Mouse (Mus musculus): ENCODE measurements around the gene Hikeshi.
A peak's percentile ranks its signal among the peaks of the same experiment; 100 is the strongest.

The Hikeshi gene

DNA sequence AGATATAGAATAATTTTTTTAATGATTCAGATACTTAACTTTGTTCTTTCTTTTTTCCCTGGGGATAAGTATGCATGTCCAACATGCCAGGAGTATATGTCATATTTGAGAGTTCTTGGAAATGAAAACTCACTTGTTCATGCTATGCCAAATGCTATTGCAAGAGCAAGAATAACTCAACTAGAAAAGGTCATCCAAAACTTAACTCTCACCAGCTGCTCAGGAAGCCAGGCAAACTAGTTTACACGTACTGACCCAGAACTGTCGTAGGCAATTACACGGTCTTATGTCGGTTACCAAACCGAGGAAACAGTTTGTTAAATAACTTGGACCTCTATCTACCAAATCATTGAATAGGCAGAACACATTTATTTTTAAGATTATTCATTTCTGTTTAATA, 24.3 kb downstream of the Hikeshi start:
- DNase-seq (ENCODE audit: low read depth in 2 of 2, low spot score in 2 of 2), result no peak

DNA sequence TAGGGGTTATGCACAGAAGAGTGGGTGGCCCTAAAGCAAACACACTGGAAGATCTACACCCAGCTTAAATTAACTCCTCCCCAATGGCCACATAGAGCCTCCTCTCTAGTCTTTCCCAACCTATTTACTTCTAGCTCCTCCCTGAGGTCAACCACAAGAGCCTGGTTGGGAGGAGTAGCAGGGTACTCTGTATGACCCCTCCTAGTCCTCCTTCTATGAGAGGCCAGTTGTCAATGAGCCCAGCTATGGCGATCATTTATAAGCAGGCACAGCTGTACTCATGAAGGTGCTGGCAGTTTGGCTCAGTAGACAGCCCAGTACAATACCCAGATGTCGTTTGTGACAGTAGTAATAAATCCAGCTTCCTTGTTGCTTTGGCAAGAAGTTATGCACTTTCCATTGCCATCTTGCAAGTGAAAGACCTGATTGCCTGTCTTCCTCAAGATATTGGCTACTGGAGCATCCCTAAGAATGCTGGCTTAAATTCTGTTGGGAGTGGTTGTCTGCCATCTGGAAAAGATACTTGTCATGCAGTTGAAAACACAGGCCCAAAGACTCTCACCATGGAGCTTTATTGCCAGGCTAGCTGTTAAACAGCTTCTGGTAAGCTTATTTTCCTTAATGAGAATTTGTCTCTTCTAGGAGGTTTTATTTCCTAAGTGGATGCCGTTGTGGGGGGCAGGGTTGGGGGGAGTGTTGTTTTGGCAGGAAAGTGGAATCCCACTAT, 27.4 kb downstream of the Hikeshi start:
- no peak for DNase-seq (ENCODE audit: low read depth in 2 of 2, low spot score in 2 of 2)

DNA sequence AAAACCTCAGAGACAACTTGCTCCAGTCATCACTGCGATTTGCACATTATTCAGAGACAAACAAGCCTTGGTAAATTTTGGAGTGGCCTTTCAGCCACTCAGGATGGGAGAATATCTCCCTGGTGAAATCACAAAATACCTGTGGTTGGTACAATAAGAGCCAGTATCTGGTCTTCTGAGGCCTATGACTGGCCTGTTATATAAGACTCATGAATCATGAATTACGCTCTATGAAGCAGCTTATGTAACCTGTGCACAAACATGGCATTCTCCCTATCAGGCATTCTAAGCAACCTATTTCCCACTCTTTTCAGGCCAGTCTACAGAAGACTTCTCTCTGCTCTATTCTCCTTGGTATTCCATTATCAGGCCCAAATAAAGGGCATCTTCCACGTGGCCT, 28.6 kb downstream of the Hikeshi start:
- no peak for DNase-seq (ENCODE audit: low read depth in 2 of 2, low spot score in 2 of 2)

DNA sequence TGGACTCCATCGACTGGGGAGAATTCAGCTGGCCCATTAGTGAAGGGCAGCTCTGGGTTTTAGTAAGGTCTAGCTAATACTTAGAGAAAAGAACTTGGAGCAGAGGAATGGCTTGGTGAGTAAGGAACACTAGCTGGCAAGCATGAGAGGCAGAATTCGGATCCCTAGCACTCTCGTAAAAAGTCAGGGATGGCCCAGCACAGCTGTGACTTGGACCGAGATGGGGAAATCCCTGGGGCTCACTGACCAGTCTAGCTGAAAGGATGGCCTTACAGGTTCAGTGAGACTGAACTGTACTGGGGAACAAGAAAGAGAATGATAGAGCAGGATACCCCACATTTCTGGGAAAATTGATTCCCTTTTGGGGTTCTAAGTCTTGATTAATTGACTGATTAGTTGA, 31.3 kb downstream of the Hikeshi start:
- DNase-seq (ENCODE audit: low read depth in 2 of 2, low spot score in 2 of 2), result no peak

DNA sequence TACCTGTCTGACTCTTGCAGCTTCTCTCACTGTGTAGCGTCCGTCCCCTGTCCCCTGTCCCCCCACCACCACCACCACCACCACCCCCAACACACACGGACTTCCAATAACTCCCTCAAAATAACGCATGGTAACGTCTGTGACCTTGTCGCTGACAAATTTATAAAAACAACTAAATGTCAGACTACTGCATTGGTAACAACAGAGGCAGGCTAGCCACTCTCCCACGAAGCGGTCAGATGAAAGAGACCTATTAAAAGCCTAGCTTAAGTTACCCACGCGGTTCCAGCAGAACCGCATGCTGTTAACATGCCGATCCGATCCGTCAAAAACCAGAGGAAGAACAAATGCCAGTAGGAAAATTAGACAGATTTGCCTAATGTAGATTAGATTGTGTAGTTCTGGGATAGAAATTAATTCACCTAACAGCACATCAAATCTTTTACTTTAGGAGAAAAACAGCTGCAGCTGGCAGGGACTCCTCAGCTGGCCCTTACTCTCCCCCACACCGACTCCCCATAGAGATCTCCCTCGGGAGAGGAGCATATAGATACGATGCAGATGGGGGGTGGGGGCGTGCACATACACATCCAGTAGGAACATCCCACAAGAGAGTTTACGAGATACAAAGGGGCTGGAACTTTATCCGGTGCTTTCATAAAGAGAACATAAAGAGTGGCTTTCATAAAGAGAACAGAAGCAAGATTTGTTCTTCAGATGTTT, 31.9 kb downstream of the Hikeshi start:
- DNase-seq (ENCODE audit: low read depth in 2 of 2, low spot score in 2 of 2), result no peak

DNA sequence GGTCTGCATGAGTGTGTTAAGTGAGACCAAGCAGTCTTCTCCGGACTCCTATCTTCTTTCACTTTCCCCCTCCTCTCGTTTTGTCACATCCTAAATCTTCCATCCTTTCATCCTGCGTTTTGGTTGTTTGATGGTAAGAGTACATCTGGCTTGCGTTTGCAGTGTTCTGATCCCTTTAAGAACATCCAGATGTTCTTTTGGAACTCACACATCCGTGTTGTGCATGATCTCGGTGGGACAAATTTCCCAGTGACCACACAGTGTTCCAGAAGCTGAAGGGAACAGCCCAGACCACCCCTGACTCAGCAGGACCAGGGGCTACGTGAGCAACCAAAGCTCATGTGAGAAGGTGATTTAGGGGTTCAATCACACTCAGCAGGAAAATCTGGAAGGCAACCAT, 32.6 kb downstream of the Hikeshi start:
- no peak for DNase-seq (ENCODE audit: low read depth in 2 of 2, low spot score in 2 of 2)

DNA sequence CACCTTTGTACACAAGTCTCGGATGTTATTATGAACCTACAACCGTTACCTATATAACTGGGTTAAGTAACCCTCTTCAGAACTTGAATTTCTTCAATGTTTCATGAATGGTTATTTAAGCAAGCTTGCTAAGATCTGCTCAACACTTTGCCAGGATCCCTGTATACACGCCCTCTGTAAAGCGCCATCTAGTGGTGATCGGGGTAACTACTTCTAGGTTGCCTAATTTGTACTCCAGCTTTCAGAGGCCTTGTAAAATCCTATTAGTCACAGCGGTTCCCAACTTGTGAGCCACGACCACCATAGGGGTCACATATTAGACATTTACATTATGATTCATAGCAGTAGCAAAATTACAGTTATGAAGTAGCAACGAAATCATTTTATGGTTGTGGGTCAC, 33.1 kb downstream of the Hikeshi start:
- peak; percentile 58 to 59 for DNase-seq (ENCODE audit: low read depth in 2 of 2, low spot score in 2 of 2)

DNA sequence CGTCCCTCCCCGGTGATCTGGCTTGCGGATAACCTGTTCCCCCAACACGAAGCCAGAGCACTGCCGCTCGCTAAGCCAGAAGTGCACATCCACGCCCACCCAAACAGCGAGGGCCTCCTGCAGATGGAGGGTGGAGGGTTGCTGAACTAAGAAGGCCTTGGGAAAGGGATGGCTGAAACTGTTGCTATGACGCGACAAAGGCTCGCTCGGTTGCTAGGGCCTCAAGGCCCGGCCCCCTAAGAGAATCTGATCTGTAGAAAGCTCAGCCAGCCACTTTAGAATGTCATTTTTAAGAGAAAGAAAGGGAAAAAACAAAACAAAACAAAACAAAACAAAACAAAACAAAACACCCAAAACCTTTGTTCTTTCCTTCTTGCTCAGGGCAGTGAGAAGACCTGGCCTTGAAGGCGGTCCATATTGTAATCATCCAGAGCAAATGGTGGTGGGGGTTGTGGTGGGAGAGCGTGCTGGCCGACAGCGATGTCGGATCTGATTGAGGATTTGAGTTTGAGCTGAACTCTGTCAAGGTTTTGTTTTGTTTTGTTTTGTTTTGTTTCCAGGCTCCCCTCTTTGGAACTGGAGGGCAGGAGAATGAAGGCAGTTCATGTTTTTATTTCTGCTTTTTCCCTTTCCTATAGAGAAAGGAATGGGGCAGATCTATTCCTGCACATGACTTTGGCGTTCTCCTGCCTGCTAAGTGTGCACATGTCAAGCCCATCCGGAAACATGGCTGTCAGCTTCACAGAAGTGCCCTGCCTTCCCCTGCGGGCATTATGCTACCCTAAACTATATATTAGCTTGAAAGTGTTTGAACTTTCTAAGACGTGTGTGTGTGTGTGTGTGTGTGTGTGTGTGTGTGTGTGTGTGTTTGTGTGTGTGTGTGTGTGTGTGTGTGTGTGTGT, 37.3 kb downstream of the Hikeshi start, which contains the start of gene Ccdc81:
Gene Ccdc81, minus strand, starts transcription at position 188 of the 902 bp plus-strand sequence.
- no peak for DNase-seq (ENCODE audit: low read depth in 2 of 2, low spot score in 2 of 2)

DNA sequence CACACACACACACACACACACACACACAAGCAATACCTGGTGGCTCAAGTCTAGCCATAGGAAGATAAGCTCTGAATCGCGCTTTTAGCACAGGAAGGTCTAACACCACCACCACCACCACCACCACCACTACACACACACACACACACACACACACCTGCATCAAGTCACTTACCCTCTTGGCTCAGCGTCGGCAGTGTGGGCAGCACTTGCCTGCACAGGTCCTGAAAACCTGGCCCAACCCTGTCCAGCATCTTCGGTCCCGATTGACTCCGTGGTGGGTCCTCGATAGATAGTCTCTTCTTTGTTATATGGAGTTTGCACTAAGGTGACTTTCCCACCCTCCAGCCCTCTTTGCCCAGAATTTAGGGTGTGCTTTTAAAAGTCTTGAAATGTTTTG, 38.0 kb downstream of the Hikeshi start:
- DNase-seq (ENCODE audit: low read depth in 2 of 2, low spot score in 2 of 2), result no peak

DNA sequence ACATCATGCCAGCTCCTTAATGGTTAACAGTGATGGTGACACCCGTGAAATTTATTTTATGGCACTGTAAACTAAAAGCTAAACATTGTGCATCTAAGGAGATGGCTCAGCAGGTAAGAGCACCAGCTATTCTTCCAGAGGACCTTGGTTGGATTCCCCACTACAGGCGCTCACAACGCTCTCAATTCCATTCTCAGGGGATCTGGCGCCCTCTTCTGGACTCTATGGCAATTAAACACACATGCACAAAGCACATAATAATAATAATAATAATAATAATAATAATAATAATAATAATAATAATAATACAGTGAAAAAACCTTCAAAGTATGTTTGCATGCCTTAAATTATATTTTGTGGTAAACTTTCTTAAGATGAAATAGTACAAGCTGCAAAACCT, 49.1 kb downstream of the Hikeshi start:
- DNase-seq (ENCODE audit: low read depth in 2 of 2, low spot score in 2 of 2), result no peak

DNA sequence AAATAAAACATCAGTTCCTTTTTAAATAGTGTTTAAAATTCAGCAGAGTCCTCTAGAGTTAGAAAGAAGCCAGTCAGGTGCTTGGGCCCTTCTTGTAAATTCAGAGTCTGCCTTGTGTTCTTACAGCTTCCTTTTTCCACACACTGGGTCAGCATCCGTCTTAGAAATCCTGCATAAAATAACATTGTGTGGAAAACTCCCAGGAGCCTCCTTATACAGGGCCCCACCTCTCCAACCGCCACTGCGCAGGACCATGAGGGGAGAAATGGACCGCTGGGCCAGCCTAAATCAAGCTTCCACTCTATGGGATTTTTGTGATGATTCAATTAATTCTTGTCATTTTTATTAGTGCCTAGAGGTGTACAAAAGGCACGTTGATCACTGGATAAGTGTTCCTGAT, 49.6 kb downstream of the Hikeshi start:
- no peak for DNase-seq (ENCODE audit: low read depth in 2 of 2, low spot score in 2 of 2)

DNA sequence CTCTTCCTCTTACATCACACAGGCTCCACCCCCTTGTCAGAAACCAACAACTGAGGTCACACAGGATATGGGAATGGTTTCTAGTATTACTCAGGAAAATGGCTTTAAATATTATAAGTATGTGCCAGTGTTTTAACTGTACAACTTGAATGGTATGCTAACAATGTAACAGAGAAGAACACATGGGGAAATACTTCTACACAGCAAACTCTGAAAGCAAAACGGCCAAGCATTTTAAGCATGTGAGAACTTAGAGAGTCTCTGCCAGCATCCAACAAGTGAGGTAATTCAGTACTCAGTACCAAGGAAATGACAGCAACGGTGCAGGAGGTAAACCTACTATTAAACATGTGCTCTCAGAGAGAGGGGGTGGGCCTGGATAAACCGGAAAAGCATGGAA, 56.5 kb downstream of the Hikeshi start:
- DNase-seq (ENCODE audit: low read depth in 2 of 2, low spot score in 2 of 2), result no peak

DNA sequence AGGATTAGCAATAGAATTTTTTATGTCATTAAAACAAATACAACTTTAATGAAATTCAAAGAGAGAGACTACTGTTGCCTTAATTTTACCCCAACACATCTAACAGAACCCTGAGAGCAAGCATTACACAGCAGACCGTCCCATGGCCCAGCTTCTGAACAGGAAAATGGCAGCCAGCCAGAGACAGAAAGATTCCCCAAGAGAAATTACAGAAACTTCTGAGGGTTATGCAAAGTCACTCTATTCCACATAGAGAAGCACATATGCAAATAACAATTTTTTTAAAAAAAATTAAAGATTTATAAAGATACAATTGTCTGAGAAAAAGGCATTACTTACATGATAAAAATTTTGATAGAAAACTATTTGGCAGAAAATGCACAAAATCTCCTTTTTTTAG, 61.3 kb downstream of the Hikeshi start:
- DNase-seq (ENCODE audit: low read depth in 2 of 2, low spot score in 2 of 2), result no peak

Measured in CD8-positive naive resting alpha-beta T cell, adult 2 months (primary cell).